Mouse (Mus musculus): ENCODE measurements at regions not wholly inside any gene's neighbourhood (a gene's known extent, or its start where the extent isn't known, plus 50 kb on each side); places are given as distances from the start of the nearest gene placed in this dataset.
A peak's percentile ranks its signal among the peaks of the same experiment; 100 is the strongest.

DNA sequence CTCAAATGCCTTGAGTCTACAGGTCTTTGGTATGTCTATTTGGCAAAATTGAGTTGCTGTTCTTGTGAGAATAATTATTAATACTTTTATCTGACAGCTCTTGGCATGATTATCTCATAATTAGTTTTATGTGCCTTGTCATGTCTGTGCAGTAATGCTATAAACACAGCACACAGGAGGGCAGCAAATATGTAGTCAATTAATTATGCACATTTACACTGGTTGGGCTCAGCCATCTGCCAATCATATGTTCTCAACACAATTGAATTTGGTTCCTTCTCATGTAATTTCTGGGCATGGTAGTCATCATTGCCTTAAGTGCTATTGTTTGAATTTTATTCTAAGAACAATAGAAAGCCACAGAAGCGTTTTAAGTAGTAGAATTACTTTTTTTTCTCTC lies 1650.7 kb upstream of the Tenm2 start:
- no peaks in the 10 kb centered on the region for H3K27me3 ChIP-seq (ENCODE audit: control insufficient read depth, insufficient read depth, low read length)
- ATAC-seq (ENCODE audit: insufficient read depth, low FRiP score, low TSS enrichment), result no peak
- no peak for DNase-seq (ENCODE audit: low spot score)
- no peak overlapping the region for H3K4me3 ChIP-seq (ENCODE audit: low read depth, low read length)
- 67% methylated on average over 1 of the region's 1 CpGs for WGBS
- H3K36me3 ChIP-seq (ENCODE audit: control insufficient read depth, insufficient read depth, low read length), result no peaks in the 10 kb centered on the region
- H3K27ac ChIP-seq (ENCODE audit: low read depth, low read length), result no peak overlapping the region
- no peak overlapping the region for H3K4me2 ChIP-seq (ENCODE audit: low read depth)
- H3K9me3 ChIP-seq (ENCODE audit: control insufficient read depth, low read length), result no peaks in the 10 kb centered on the region
- no peaks in the 10 kb centered on the region for H3K4me1 ChIP-seq (ENCODE audit: control insufficient read depth, insufficient read depth, low read length)
- no peak overlapping the region for H3K9ac ChIP-seq (ENCODE audit: low read length)

DNA sequence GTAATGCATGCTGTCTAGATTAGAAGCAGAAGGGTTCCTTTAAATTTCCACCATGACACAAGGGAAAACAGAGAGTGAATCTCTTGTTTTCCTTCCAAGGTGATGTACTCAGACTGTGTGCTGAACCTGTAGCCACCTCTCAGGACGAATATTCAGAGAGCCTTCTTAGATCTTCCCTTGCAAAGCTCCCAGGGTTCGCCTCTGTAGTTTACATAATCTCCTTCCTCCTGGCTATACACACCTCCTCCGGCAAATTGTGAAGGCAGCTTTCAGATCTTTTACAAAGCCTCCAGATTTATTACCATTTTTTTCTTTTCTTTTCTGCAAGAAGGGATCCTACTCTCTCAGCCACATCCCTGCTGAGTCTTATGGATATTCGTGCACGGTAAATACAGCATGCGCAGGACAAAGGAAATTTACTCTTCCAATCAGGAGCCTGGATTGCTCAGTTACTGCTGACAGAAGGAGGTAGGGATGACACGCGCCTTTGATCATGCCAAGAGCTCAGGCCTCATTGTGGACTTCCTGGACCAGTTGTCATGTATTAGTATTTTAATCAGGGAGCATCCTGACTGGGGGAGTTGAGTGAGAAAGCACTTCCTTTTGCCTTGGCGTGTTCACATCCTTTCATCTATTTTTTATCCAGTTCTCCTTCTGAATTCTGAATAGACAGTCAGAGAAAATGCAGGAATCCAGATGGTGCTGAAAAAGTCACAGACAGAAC lies 1626.0 kb upstream of the Tenm2 start:
- no peak for DNase-seq (ENCODE audit: low spot score)

DNA sequence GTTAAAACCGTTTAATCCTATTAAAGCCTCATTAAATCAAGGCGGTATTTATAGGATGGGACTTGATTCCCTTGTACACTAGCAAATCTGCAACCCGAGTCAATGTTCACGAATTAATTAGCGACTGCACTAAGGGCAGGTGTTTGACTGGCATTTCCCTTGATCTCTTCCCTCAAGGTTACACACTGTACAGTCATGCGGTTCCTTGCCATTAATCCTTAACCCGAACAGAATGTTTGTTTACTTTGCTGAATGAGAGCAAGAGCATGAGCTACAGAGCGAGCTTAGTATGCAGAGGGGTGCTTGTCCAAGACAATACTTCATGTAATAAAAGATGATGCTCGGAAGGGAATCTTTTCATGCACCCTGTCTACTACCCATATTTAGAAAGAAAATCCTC lies 1620.9 kb upstream of the Tenm2 start:
- DNase-seq (ENCODE audit: low spot score) (no peak), ATAC-seq (ENCODE audit: insufficient read depth, low FRiP score, low TSS enrichment) (no peak)
- H3K9ac ChIP-seq (ENCODE audit: low read length), result no peak overlapping the region
- no peaks in the 10 kb centered on the region for H3K36me3 ChIP-seq (ENCODE audit: control insufficient read depth, insufficient read depth, low read length)
- H3K27ac ChIP-seq (ENCODE audit: low read depth, low read length), result no peak overlapping the region
- no peak overlapping the region for H3K4me3 ChIP-seq (ENCODE audit: low read depth, low read length)
- H3K4me1 ChIP-seq (ENCODE audit: control insufficient read depth, insufficient read depth, low read length), result no peaks in the 10 kb centered on the region
- H3K27me3 ChIP-seq (ENCODE audit: control insufficient read depth, insufficient read depth, low read length), result no peaks in the 10 kb centered on the region
- no peaks in the 10 kb centered on the region for H3K9me3 ChIP-seq (ENCODE audit: control insufficient read depth, low read length)
- no peak overlapping the region for H3K4me2 ChIP-seq (ENCODE audit: low read depth)
- WGBS, result 75% methylated on average over 9 of the region's 9 CpGs

More for the DNA sequence above, 1626.0 kb upstream of the Tenm2 start:
- no peak overlapping the region for H3K4me3 ChIP-seq (ENCODE audit: low read depth, low read length)
- no peak overlapping the region for H3K27ac ChIP-seq (ENCODE audit: low read depth, low read length)
- H3K4me2 ChIP-seq (ENCODE audit: low read depth), result peak overlapping the region; percentile 12; the same call in 1 of the 2 replicates
- H3K9ac ChIP-seq (ENCODE audit: low read length), result no peak overlapping the region; the same call in 1 of the 2 replicates
- H3K36me3 ChIP-seq (ENCODE audit: control insufficient read depth, insufficient read depth, low read length), result no peaks in the 10 kb centered on the region
- ATAC-seq (ENCODE audit: insufficient read depth, low FRiP score, low TSS enrichment), result peak; percentile 75
- WGBS, result 21% methylated on average over 9 of the region's 9 CpGs
- no peaks in the 10 kb centered on the region for H3K27me3 ChIP-seq (ENCODE audit: control insufficient read depth, insufficient read depth, low read length)
- no peaks in the 10 kb centered on the region for H3K9me3 ChIP-seq (ENCODE audit: control insufficient read depth, low read length)
- no peaks in the 10 kb centered on the region for H3K4me1 ChIP-seq (ENCODE audit: control insufficient read depth, insufficient read depth, low read length)

DNA sequence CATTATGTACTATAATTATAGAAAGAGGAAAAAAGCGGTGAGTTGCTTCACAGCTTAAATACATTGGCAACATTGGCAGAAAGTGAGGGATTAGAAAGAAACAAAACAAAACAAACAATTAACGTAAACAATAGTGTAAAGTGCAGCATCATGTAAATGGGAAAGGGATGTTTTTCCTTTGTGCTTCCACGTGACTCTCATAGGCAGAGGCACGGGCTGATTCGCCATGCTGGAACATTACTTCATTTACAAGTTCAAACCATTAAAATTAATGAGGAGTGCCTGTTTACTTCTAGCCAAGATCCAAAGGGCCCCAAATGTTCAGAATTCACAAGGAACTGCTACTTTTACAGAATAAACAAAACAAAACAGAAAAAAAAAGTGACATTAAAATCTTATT lies 1593.4 kb upstream of the Tenm2 start:
- ATAC-seq (ENCODE audit: insufficient read depth, low FRiP score, low TSS enrichment) (no peak), DNase-seq (ENCODE audit: low spot score) (no peak)
- no peak overlapping the region for H3K9ac ChIP-seq (ENCODE audit: low read length)
- WGBS, result 78% methylated on average over 5 of the region's 5 CpGs
- no peaks in the 10 kb centered on the region for H3K36me3 ChIP-seq (ENCODE audit: control insufficient read depth, insufficient read depth, low read length)
- no peak overlapping the region for H3K4me2 ChIP-seq (ENCODE audit: low read depth)
- no peak overlapping the region for H3K27ac ChIP-seq (ENCODE audit: low read depth, low read length)
- H3K4me1 ChIP-seq (ENCODE audit: control insufficient read depth, insufficient read depth, low read length), result no peaks in the 10 kb centered on the region
- H3K27me3 ChIP-seq (ENCODE audit: control insufficient read depth, insufficient read depth, low read length), result no peaks in the 10 kb centered on the region
- no peaks in the 10 kb centered on the region for H3K9me3 ChIP-seq (ENCODE audit: control insufficient read depth, low read length)
- no peak overlapping the region for H3K4me3 ChIP-seq (ENCODE audit: low read depth, low read length)

DNA sequence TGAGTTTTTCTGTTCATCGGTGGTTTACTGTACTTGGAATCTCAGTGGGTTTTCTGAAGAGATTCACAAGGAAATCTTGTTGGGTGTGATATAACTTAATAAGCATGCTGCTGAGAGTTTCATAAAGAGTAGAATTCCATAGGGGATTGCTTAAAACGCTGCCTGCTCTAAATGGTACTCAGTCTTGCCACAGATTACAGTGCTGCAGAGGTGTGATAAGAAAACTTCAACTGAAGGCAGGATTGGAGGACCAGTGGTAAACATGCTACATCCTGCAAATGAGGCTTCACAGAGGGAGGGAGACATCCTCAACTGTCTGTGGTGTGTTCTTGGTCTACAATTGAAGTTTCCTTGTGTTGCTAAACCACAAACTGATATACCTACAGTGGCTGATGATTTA lies 1592.6 kb upstream of the Tenm2 start:
- H3K36me3 ChIP-seq (ENCODE audit: control insufficient read depth, insufficient read depth, low read length), result no peaks in the 10 kb centered on the region
- H3K9ac ChIP-seq (ENCODE audit: low read length), result no peak overlapping the region
- no peaks in the 10 kb centered on the region for H3K27me3 ChIP-seq (ENCODE audit: control insufficient read depth, insufficient read depth, low read length)
- no peak overlapping the region for H3K4me3 ChIP-seq (ENCODE audit: low read depth, low read length)
- H3K4me1 ChIP-seq (ENCODE audit: control insufficient read depth, insufficient read depth, low read length), result no peaks in the 10 kb centered on the region
- H3K9me3 ChIP-seq (ENCODE audit: control insufficient read depth, low read length), result no peaks in the 10 kb centered on the region
- no peak overlapping the region for H3K27ac ChIP-seq (ENCODE audit: low read depth, low read length)
- no peak overlapping the region for H3K4me2 ChIP-seq (ENCODE audit: low read depth)
- DNase-seq (ENCODE audit: low spot score) (no peak), ATAC-seq (ENCODE audit: insufficient read depth, low FRiP score, low TSS enrichment) (no peak)
- 72% methylated on average over 2 of the region's 2 CpGs for WGBS

DNA sequence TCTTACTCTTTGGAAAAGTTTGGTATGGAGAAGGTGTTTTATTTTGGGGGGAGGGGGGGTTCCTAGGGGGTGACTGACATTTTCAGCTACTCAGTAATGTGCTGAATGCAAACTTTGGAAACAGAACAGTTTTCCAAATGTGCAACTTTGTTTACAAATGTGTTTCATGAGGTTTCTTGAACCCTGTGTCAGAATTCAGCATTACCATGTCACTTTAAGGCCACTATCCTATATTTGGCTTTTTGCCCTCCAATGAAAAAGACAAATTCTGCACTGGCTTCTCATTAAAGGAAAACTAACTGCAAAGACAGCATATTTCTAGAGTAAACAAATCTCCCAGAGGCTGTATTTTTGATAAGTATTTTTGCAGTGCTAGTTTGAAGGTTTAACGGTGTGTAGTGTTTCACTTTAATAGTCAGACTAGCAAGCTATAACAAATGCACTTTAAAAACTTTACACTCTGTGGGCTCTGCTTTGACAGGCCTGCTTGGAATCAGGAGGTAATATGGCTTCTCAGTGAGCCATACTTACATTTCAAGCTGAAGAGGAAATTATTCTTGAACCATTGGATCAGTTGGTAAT lies 1589.5 kb upstream of the Tenm2 start:
- Histone ChIP-seq H3K4me3 (ENCODE audit: low read depth, low read length) (no peak overlapping the region), H3K4me2 (ENCODE audit: low read depth) (no peak overlapping the region), H3K9me3 (ENCODE audit: control insufficient read depth, low read length) (no peaks in the 10 kb centered on the region), H3K36me3 (ENCODE audit: control insufficient read depth, insufficient read depth, low read length) (no peaks in the 10 kb centered on the region), H3K27me3 (ENCODE audit: control insufficient read depth, insufficient read depth, low read length) (no peaks in the 10 kb centered on the region), H3K9ac (ENCODE audit: low read length) (no peak overlapping the region), H3K4me1 (ENCODE audit: control insufficient read depth, insufficient read depth, low read length) (no peaks in the 10 kb centered on the region), H3K27ac (ENCODE audit: low read depth, low read length) (no peak overlapping the region)
- 90% methylated on average over 1 of the region's 1 CpGs for WGBS
- no peak for DNase-seq (ENCODE audit: low spot score)
- no peak for ATAC-seq (ENCODE audit: insufficient read depth, low FRiP score, low TSS enrichment)

DNA sequence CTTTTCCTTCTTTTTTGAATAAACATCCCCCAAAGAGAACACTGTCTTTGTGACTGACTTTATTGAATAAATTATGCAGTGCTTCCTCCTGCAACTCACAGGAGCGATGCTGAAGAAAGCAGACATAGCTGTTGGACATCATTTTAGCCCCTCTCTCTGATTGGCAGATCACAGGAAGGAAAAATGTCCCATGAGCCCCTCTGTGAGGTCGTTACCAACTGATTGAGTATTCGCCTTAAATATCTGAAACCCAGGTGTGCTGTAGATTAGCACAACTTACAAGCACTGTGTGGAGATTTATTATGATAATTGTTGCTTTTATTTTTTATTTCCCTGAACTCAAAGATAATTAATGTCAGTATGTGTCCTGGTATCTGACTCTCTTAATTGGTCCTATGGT lies 1582.4 kb upstream of the Tenm2 start:
- H3K4me2 ChIP-seq (ENCODE audit: low read depth), result no peak overlapping the region
- H3K4me1 ChIP-seq (ENCODE audit: control insufficient read depth, insufficient read depth, low read length), result no peaks in the 10 kb centered on the region
- no peaks in the 10 kb centered on the region for H3K36me3 ChIP-seq (ENCODE audit: control insufficient read depth, insufficient read depth, low read length)
- H3K4me3 ChIP-seq (ENCODE audit: low read depth, low read length), result no peak overlapping the region
- no peaks in the 10 kb centered on the region for H3K9me3 ChIP-seq (ENCODE audit: control insufficient read depth, low read length)
- no peak overlapping the region for H3K27ac ChIP-seq (ENCODE audit: low read depth, low read length)
- DNase-seq (ENCODE audit: low spot score) (no peak), ATAC-seq (ENCODE audit: insufficient read depth, low FRiP score, low TSS enrichment) (no peak)
- H3K27me3 ChIP-seq (ENCODE audit: control insufficient read depth, insufficient read depth, low read length), result no peaks in the 10 kb centered on the region
- H3K9ac ChIP-seq (ENCODE audit: low read length), result no peak overlapping the region
- 78% methylated on average over 3 of the region's 3 CpGs for WGBS

DNA sequence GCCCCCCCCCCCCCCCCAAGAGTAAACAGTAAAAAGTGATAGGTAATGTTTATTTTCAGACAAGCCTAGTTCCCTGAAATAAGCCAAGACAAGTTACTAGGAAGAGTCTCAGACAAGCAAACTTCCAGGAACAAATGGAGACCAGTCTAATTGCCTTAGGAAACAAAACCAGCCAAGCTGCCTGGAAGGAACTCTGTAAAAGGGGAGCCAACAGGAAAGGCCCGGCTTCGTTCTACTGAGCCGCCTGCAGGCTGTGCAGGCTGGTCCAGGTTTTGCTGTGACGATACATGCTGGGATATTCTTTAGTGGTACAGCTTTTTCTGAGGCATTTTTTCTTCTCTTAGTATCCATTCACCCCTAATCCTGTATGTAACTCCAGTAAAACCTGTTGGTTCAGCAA lies 1547.8 kb upstream of the Tenm2 start:
- no peak for DNase-seq (ENCODE audit: low spot score)
- WGBS, result 72% methylated on average over 4 of the region's 4 CpGs
- no peaks in the 10 kb centered on the region for H3K4me1 ChIP-seq (ENCODE audit: control insufficient read depth, insufficient read depth, low read length)

DNA sequence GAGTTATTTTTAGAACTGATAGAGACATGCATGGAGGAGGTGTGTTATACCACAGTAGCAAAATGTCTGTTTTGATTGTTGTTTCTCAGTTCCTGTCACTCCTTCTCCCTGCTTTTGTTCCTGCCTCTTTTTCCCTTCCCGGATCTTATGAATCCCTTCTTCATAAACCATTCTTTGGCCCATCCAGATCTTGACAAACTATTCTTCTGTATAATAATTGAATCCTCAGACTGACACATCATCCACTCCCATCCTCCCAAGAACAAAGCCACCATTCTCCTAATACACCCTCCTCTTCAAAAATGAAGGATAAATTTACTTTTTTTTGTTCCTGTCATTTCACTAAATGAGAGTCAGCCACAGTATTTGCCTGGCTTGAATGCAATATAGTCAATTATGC lies 1543.8 kb upstream of the Tenm2 start:
- ATAC-seq (ENCODE audit: insufficient read depth, low FRiP score, low TSS enrichment) (no peak), DNase-seq (ENCODE audit: low spot score) (no peak)
- Histone ChIP-seq H3K4me2 (ENCODE audit: low read depth) (no peak overlapping the region), H3K27ac (ENCODE audit: low read depth, low read length) (no peak overlapping the region), H3K36me3 (ENCODE audit: control insufficient read depth, insufficient read depth, low read length) (no peaks in the 10 kb centered on the region), H3K4me3 (ENCODE audit: low read depth, low read length) (no peak overlapping the region), H3K9ac (ENCODE audit: low read length) (no peak overlapping the region), H3K9me3 (ENCODE audit: control insufficient read depth, low read length) (no peaks in the 10 kb centered on the region), H3K4me1 (ENCODE audit: control insufficient read depth, insufficient read depth, low read length) (no peaks in the 10 kb centered on the region), H3K27me3 (ENCODE audit: control insufficient read depth, insufficient read depth, low read length) (no peaks in the 10 kb centered on the region)
- 84% methylated on average over 1 of the region's 1 CpGs for WGBS

More for the DNA sequence above, 1547.8 kb upstream of the Tenm2 start:
- no peak overlapping the region for H3K27ac ChIP-seq (ENCODE audit: low read depth, low read length)
- ATAC-seq (ENCODE audit: insufficient read depth, low FRiP score, low TSS enrichment), result no peak
- no peak overlapping the region for H3K4me3 ChIP-seq (ENCODE audit: low read depth, low read length)
- H3K9me3 ChIP-seq (ENCODE audit: control insufficient read depth, low read length), result no peaks in the 10 kb centered on the region
- no peaks in the 10 kb centered on the region for H3K27me3 ChIP-seq (ENCODE audit: control insufficient read depth, insufficient read depth, low read length)
- no peak overlapping the region for H3K9ac ChIP-seq (ENCODE audit: low read length)
- H3K36me3 ChIP-seq (ENCODE audit: control insufficient read depth, insufficient read depth, low read length), result no peaks in the 10 kb centered on the region
- H3K4me2 ChIP-seq (ENCODE audit: low read depth), result no peak overlapping the region

Data from neural tube, embryonic 11.5 days (tissue).